Mouse (Mus musculus) forebrain, postnatal 0 days (tissue): Measurements from ENCODE around the gene Camk1d. TPM values are rescaled to one million over a fixed set of nuclear protein-coding genes. Genes with fewer than 3 reads are reported as not detected.
A peak's percentile ranks its signal among the peaks of the same experiment; 100 is the strongest.

ENCODE experiments used
- ATAC-seq: fragments of 200-750 bp; cut with Nextera tagmentation; 2 replicates; pipeline ENCODE4 v1.8.0; 2017; ENCODE audit warnings: mild to moderate bottlenecking, moderate library complexity
- DNase-seq: peaks from one replicate; pipeline ENCODE4 v3.0.0-alpha.2; 2015
- H3K27ac ChIP-seq: fragments of 300-500 bp; sonication (generic); 2 replicates; pipeline ENCODE4 v1.5.1; 2014; ENCODE audit warnings: low read depth, mild to moderate bottlenecking, antibody characterized with exemption, low read length, moderate library complexity, mixed read lengths
- H3K27me3 ChIP-seq: fragments of 300-500 bp; sonication (generic); 2 replicates; pipeline ENCODE4 v1.6.1; 2014; ENCODE audit warnings: mild to moderate bottlenecking, low read length, mixed read lengths; ENCODE audit not compliant: insufficient read depth
- H3K36me3 ChIP-seq: fragments of 300-500 bp; sonication (generic); 2 replicates; pipeline ENCODE4 v1.6.1; 2014; ENCODE audit warnings: mild to moderate bottlenecking, moderate library complexity; ENCODE audit not compliant: insufficient read depth
- H3K4me1 ChIP-seq: fragments of 300-500 bp; sonication (generic); 2 replicates; pipeline ENCODE4 v1.6.1; 2014; ENCODE audit warnings: antibody characterized with exemption; ENCODE audit not compliant: insufficient read depth
- H3K4me2 ChIP-seq: fragments of 300-500 bp; sonication (generic); 2 replicates; pipeline ENCODE4 v1.6.1; 2014; ENCODE audit warnings: low read depth, mild to moderate bottlenecking, moderate library complexity
- H3K4me3 ChIP-seq: fragments of 300-500 bp; sonication (generic); 2 replicates; pipeline ENCODE4 v1.5.1; 2014; ENCODE audit warnings: low read depth, low read length, mixed read lengths
- H3K9ac ChIP-seq: fragments of 300-500 bp; sonication (generic); 2 replicates; pipeline ENCODE4 v1.6.1; 2014; ENCODE audit warnings: mild to moderate bottlenecking
- H3K9me3 ChIP-seq: fragments of 300-500 bp; sonication (generic); 2 replicates; pipeline ENCODE4 v1.6.1; 2016; ENCODE audit warnings: low read length
- CTCF ChIP-seq: sonication (generic); IDR thresholded peaks from 2 replicates; pipeline ENCODE4 v1.5.1; 2016; ENCODE audit warnings: antibody characterized with exemption, control low read depth, low read depth
- WGBS: fragments of 180-500 bp; shearing (Covaris S2); extraction: QIAGEN DNeasy Blood & Tissue Kit; methylation state at CpG from one replicate; pipeline ENCODE4 v1.1.7; 2014; 5-methylcytosine and 5-hydroxymethylcytosine counted together
- polyA plus RNA-seq: library from polyadenylated mRNA; unstranded; fragments of >200 nt; fragmentation: Nextera tagmentation; extraction: Ambion mirVana; gene quantifications from 2 replicates; pipeline ENCODE4 v1.2.1, GENCODE M21; 2015
- total RNA-seq: library from RNA; depleted of rRNA; stranded (reverse); fragments of >200 nt; gene quantifications from 2 replicates; pipeline ENCODE4 v1.2.3, GENCODE M21; 2014

The Camk1d gene
- total and polyA plus RNA-seq, 2 experiments from 2014 or later = 10.5 to 29.0 TPM

- DNase-seq (no peak), ATAC-seq (no peak)
- WGBS = 78% methylated on average over 3 of the region's 3 CpGs
- Histone ChIP-seq H3K27me3 (no peaks in the 10 kb centered on the region), H3K9ac (no peak overlapping the region), H3K4me1 (no peaks in the 10 kb centered on the region), H3K9me3 (no peaks in the 10 kb centered on the region), H3K4me2 (no peak overlapping the region), H3K4me3 (no peak overlapping the region), H3K27ac (no peak overlapping the region), H3K36me3 (no peaks in the 10 kb centered on the region)
- TF ChIP-seq CTCF = no peak
Observed at GRCm38 (mm10) chr2:5691729-5692128, 22.6 kb downstream of the Camk1d start.

- no peak for TF ChIP-seq CTCF
- no peak overlapping the region for H3K27ac ChIP-seq
- H3K9me3 ChIP-seq = no peaks in the 10 kb centered on the region
- DNase-seq (no peak), ATAC-seq (no peak)
- H3K4me2 ChIP-seq = no peak overlapping the region
- no peak overlapping the region for H3K9ac ChIP-seq
- no peaks in the 10 kb centered on the region for H3K36me3 ChIP-seq
- H3K4me3 ChIP-seq = no peak overlapping the region
- no peaks in the 10 kb centered on the region for H3K4me1 ChIP-seq
- H3K27me3 ChIP-seq = no peaks in the 10 kb centered on the region
- WGBS = 86% methylated on average over 4 of the region's 4 CpGs
Observed at GRCm38 (mm10) chr2:5683366-5683765, 30.9 kb downstream of the Camk1d start.

GRCm38 (mm10) chr2:5681909-5682308, 32.4 kb downstream of the Camk1d start:
- DNase-seq (no peak), ATAC-seq (no peak)
- no peak overlapping the region for H3K4me2 ChIP-seq
- H3K36me3 ChIP-seq = no peaks in the 10 kb centered on the region
- TF ChIP-seq CTCF = no peak
- no peaks in the 10 kb centered on the region for H3K27me3 ChIP-seq
- H3K4me3 ChIP-seq = no peak overlapping the region
- 84% methylated on average over 8 of the region's 8 CpGs for WGBS
- H3K9ac ChIP-seq = no peak overlapping the region
- no peaks in the 10 kb centered on the region for H3K9me3 ChIP-seq
- no peak overlapping the region for H3K27ac ChIP-seq
- no peaks in the 10 kb centered on the region for H3K4me1 ChIP-seq

- Histone ChIP-seq H3K27ac (no peak overlapping the region), H3K9ac (no peak overlapping the region), H3K36me3 (no peaks in the 10 kb centered on the region), H3K4me1 (peaks cover 2% of the 10 kb centered on the region; the same call in 1 of the 2 replicates), H3K27me3 (no peaks in the 10 kb centered on the region), H3K4me2 (no peak overlapping the region), H3K4me3 (no peak overlapping the region), H3K9me3 (no peaks in the 10 kb centered on the region)
- DNase-seq = peak; percentile 46
- TF ChIP-seq CTCF = no peak
- WGBS = 69% methylated on average over 7 of the region's 7 CpGs
- no peak for ATAC-seq
Observed at GRCm38 (mm10) chr2:5681302-5681701, 33.0 kb downstream of the Camk1d start.

GRCm38 (mm10) chr2:5679055-5679454, 35.3 kb downstream of the Camk1d start:
- Histone ChIP-seq H3K4me1 (peaks cover 15% of the 10 kb centered on the region), H3K9me3 (no peaks in the 10 kb centered on the region), H3K27ac (no peak overlapping the region), H3K27me3 (no peaks in the 10 kb centered on the region), H3K4me3 (no peak overlapping the region), H3K9ac (no peak overlapping the region), H3K4me2 (no peak overlapping the region), H3K36me3 (no peaks in the 10 kb centered on the region)
- WGBS = 77% methylated on average over 2 of the region's 2 CpGs
- DNase-seq = no peak
- TF ChIP-seq CTCF = no peak
- ATAC-seq = no peak

- Histone ChIP-seq H3K36me3 (no peaks in the 10 kb centered on the region), H3K27ac (no peak overlapping the region), H3K4me2 (no peak overlapping the region), H3K27me3 (no peaks in the 10 kb centered on the region), H3K9me3 (no peaks in the 10 kb centered on the region), H3K4me3 (no peak overlapping the region), H3K4me1 (peaks cover 15% of the 10 kb centered on the region), H3K9ac (no peak overlapping the region)
- no peak for ATAC-seq
- 90% methylated on average over 2 of the region's 2 CpGs for WGBS
- DNase-seq = no peak
- TF ChIP-seq CTCF = no peak
Observed at GRCm38 (mm10) chr2:5677472-5677871, 36.8 kb downstream of the Camk1d start.

GRCm38 (mm10) chr2:5676786-5677185, 37.5 kb downstream of the Camk1d start:
- TF ChIP-seq CTCF = no peak
- Histone ChIP-seq H3K36me3 (no peaks in the 10 kb centered on the region), H3K27ac (no peak overlapping the region), H3K4me3 (no peak overlapping the region), H3K4me1 (peaks cover 15% of the 10 kb centered on the region), H3K9ac (no peak overlapping the region), H3K9me3 (no peaks in the 10 kb centered on the region), H3K27me3 (no peaks in the 10 kb centered on the region), H3K4me2 (no peak overlapping the region)
- no peak for ATAC-seq
- no peak for DNase-seq
- 78% methylated on average over 8 of the region's 8 CpGs for WGBS

- Histone ChIP-seq H3K36me3 (no peaks in the 10 kb centered on the region), H3K9ac (no peak overlapping the region; the same call in 1 of the 2 replicates), H3K27ac (peak overlapping the region; percentile 15; the same call in 1 of the 2 replicates), H3K4me3 (no peak overlapping the region), H3K4me2 (peak overlapping the region; percentile 30), H3K4me1 (peaks cover 15% of the 10 kb centered on the region), H3K27me3 (no peaks in the 10 kb centered on the region), H3K9me3 (no peaks in the 10 kb centered on the region)
- ATAC-seq (peak; percentile 54), DNase-seq (no peak)
- 30% methylated on average over 9 of the region's 9 CpGs for WGBS
- no peak for TF ChIP-seq CTCF
Observed at GRCm38 (mm10) chr2:5676143-5676483, 38.2 kb downstream of the Camk1d start.
